Mouse (Mus musculus): ENCODE results near the gene Olfr1221. TPM values are rescaled to one million over a fixed set of nuclear protein-coding genes. Genes with fewer than 3 reads are reported as not detected.
"Not testable (repeated sequence)": the region's sequence is repeated elsewhere in the genome, so short reads cannot be mapped to it uniquely, and the experiment has no call there.

Olfr1221 gene
- not detected in 2 replicates for polyA plus RNA-seq (2012; rRNA removed)
- polyA plus RNA-seq (2014; fragmentation: Nextera tagmentation; extraction: Ambion mirVana) = not detected in 2 replicates

- ATAC-seq (ENCODE audit: low FRiP score, low read depth) = no peak
- WGBS = 81% methylated on average over 2 of the region's 2 CpGs
These were observed at the start of gene Olfr1221 for GRCm38 (mm10) chr2:89117183-89117582. Gene Olfr1221, minus strand, starts transcription at chr2:89117283.

GRCm38 (mm10) chr2:89164711-89165110 lies 47.6 kb upstream of the Olfr1221 start:
- 92% methylated on average over 4 of the region's 4 CpGs for whole genome bisulfite sequencing
- H3K9ac ChIP-seq (ENCODE audit: low read depth, low read length, severe bottlenecking); H3K4me3 ChIP-seq (replicated peaks; ENCODE audit: low read length); DNase-seq (ENCODE audit: low spot score); H3K27ac ChIP-seq (replicated peaks; ENCODE audit: low read depth, low read length); H3K9me3 ChIP-seq (ENCODE audit: control insufficient read depth, low read length); H3K27me3 ChIP-seq (ENCODE audit: control insufficient read depth, insufficient read depth, low read length); H3K4me2 ChIP-seq (replicated peaks; ENCODE audit: low read depth, low read length, severe bottlenecking); H3K4me1 ChIP-seq (ENCODE audit: control insufficient read depth, insufficient read depth, low read length); ATAC-seq (ENCODE audit: low FRiP score, low read depth); H3K36me3 ChIP-seq (ENCODE audit: control insufficient read depth, insufficient read depth, low read length): not testable (repeated sequence)

More at GRCm38 (mm10) chr2:89117183-89117582, at the start of gene Olfr1221:
- no peak within 1 kb of the TSS for H3K4me2 ChIP-seq (replicated peaks; ENCODE audit: low read depth, low read length, severe bottlenecking)
- H3K4me3 ChIP-seq (replicated peaks; ENCODE audit: low read length) = no peak within 1 kb of the TSS
- H3K9me3 ChIP-seq (ENCODE audit: control insufficient read depth, low read length) = no peaks in the 10 kb centered on the region
- no peaks in the 10 kb centered on the region for H3K36me3 ChIP-seq (ENCODE audit: control insufficient read depth, insufficient read depth, low read length)
- H3K27ac ChIP-seq (replicated peaks; ENCODE audit: low read depth, low read length) = no peak within 1 kb of the TSS
- no peak for DNase-seq (ENCODE audit: low spot score)
- TF ChIP-seq POLR2A (IDR thresholded peaks at IDR 0.05; ENCODE audit: borderline replicate concordance, extremely low read depth, insufficient read depth, insufficient read length) = no peak
- no peaks in the 10 kb centered on the region for H3K27me3 ChIP-seq (ENCODE audit: control insufficient read depth, insufficient read depth, low read length)
- H3K9ac ChIP-seq (ENCODE audit: low read depth, low read length, severe bottlenecking) = no peak within 1 kb of the TSS
- H3K4me1 ChIP-seq (ENCODE audit: control insufficient read depth, insufficient read depth, low read length) = no peaks in the 10 kb centered on the region

GRCm38 (mm10) chr2:89163991-89164390 lies 46.9 kb upstream of the Olfr1221 start, which contains the start of gene Olfr1224-ps1:
Gene Olfr1224-ps1, minus strand, starts transcription at chr2:89164091.
- H3K9ac ChIP-seq (ENCODE audit: low read depth, low read length, severe bottlenecking); H3K27ac ChIP-seq (replicated peaks; ENCODE audit: low read depth, low read length); H3K36me3 ChIP-seq (ENCODE audit: control insufficient read depth, insufficient read depth, low read length); H3K9me3 ChIP-seq (ENCODE audit: control insufficient read depth, low read length); H3K4me3 ChIP-seq (replicated peaks; ENCODE audit: low read length); ATAC-seq (ENCODE audit: low FRiP score, low read depth); H3K4me2 ChIP-seq (replicated peaks; ENCODE audit: low read depth, low read length, severe bottlenecking); H3K27me3 ChIP-seq (ENCODE audit: control insufficient read depth, insufficient read depth, low read length); H3K4me1 ChIP-seq (ENCODE audit: control insufficient read depth, insufficient read depth, low read length); DNase-seq (ENCODE audit: low spot score): not testable (repeated sequence)
- WGBS = 92% methylated on average over 8 of the region's 8 CpGs

GRCm38 (mm10) chr2:89151460-89151859 lies 34.4 kb upstream of the Olfr1221 start, which contains the start of gene Olfr1223:
Gene Olfr1223, minus strand, starts transcription at chr2:89151560.
- 55% methylated on average over 1 of the region's 1 CpGs for WGBS
- no peak for TF ChIP-seq POLR2A (IDR thresholded peaks at IDR 0.05; ENCODE audit: borderline replicate concordance, extremely low read depth, insufficient read depth, insufficient read length)
- no peak for ATAC-seq (ENCODE audit: low FRiP score, low read depth)

GRCm38 (mm10) chr2:89132954-89133353 lies 15.9 kb upstream of the Olfr1221 start, which contains the start of gene Olfr1222:
Gene Olfr1222, minus strand, starts transcription at chr2:89133054.
- Histone ChIP-seq H3K9ac (ENCODE audit: low read depth, low read length, severe bottlenecking) (no peak within 1 kb of the TSS), H3K27ac (replicated peaks; ENCODE audit: low read depth, low read length) (no peak within 1 kb of the TSS), H3K4me2 (replicated peaks; ENCODE audit: low read depth, low read length, severe bottlenecking) (no peak within 1 kb of the TSS), H3K36me3 (ENCODE audit: control insufficient read depth, insufficient read depth, low read length) (no peaks in the 10 kb centered on the region), H3K9me3 (ENCODE audit: control insufficient read depth, low read length) (no peaks in the 10 kb centered on the region), H3K27me3 (ENCODE audit: control insufficient read depth, insufficient read depth, low read length) (no peaks in the 10 kb centered on the region), H3K4me1 (ENCODE audit: control insufficient read depth, insufficient read depth, low read length) (no peaks in the 10 kb centered on the region), H3K4me3 (replicated peaks; ENCODE audit: low read length) (no peak within 1 kb of the TSS)
- no peak for TF ChIP-seq POLR2A (IDR thresholded peaks at IDR 0.05; ENCODE audit: borderline replicate concordance, extremely low read depth, insufficient read depth, insufficient read length)
- ATAC-seq (ENCODE audit: low FRiP score, low read depth) = no peak
- no peak for DNase-seq (ENCODE audit: low spot score)
- 76% methylated on average over 3 of the region's 3 CpGs for WGBS

More at GRCm38 (mm10) chr2:89151460-89151859, 34.4 kb upstream of the Olfr1221 start, which contains the start of gene Olfr1223:
- no peak within 1 kb of the TSS for H3K4me3 ChIP-seq (replicated peaks; ENCODE audit: low read length)
- H3K9ac ChIP-seq (ENCODE audit: low read depth, low read length, severe bottlenecking) = no peak within 1 kb of the TSS
- H3K4me1 ChIP-seq (ENCODE audit: control insufficient read depth, insufficient read depth, low read length) = no peaks in the 10 kb centered on the region
- no peaks in the 10 kb centered on the region for H3K36me3 ChIP-seq (ENCODE audit: control insufficient read depth, insufficient read depth, low read length)
- no peak within 1 kb of the TSS for H3K27ac ChIP-seq (replicated peaks; ENCODE audit: low read depth, low read length)
- no peak for DNase-seq (ENCODE audit: low spot score)
- no peaks in the 10 kb centered on the region for H3K9me3 ChIP-seq (ENCODE audit: control insufficient read depth, low read length)
- no peak within 1 kb of the TSS for H3K4me2 ChIP-seq (replicated peaks; ENCODE audit: low read depth, low read length, severe bottlenecking)
- H3K27me3 ChIP-seq (ENCODE audit: control insufficient read depth, insufficient read depth, low read length) = no peaks in the 10 kb centered on the region

- TF ChIP-seq POLR2A (IDR thresholded peaks at IDR 0.05; ENCODE audit: borderline replicate concordance, extremely low read depth, insufficient read depth, insufficient read length) = no peak
- H3K4me1 ChIP-seq (ENCODE audit: control insufficient read depth, insufficient read depth, low read length) = no peaks in the 10 kb centered on the region
- H3K9me3 ChIP-seq (ENCODE audit: control insufficient read depth, low read length) = no peaks in the 10 kb centered on the region
- H3K4me3 ChIP-seq (replicated peaks; ENCODE audit: low read length) = no peak within 1 kb of the TSS
- H3K9ac ChIP-seq (ENCODE audit: low read depth, low read length, severe bottlenecking) = no peak within 1 kb of the TSS
- H3K27me3 ChIP-seq (ENCODE audit: control insufficient read depth, insufficient read depth, low read length) = no peaks in the 10 kb centered on the region
- ATAC-seq (ENCODE audit: low FRiP score, low read depth) (no peak), DNase-seq (ENCODE audit: low spot score) (no peak)
- H3K4me2 ChIP-seq (replicated peaks; ENCODE audit: low read depth, low read length, severe bottlenecking) = no peak within 1 kb of the TSS
- no peaks in the 10 kb centered on the region for H3K36me3 ChIP-seq (ENCODE audit: control insufficient read depth, insufficient read depth, low read length)
- 79% methylated on average over 3 of the region's 3 CpGs for WGBS
- H3K27ac ChIP-seq (replicated peaks; ENCODE audit: low read depth, low read length) = no peak within 1 kb of the TSS
These were observed 10.3 kb downstream of the Olfr1221 start, which contains the start of gene Olfr1220 for GRCm38 (mm10) chr2:89106735-89107134. Gene Olfr1220, minus strand, starts transcription at chr2:89106835.

Measured in limb, embryonic 14.5 days (tissue).